Mouse (Mus musculus) erythroid progenitor cell, adult 5-6 weeks (primary cell): ENCODE measurements around the gene Slc17a5. TPM values are rescaled to one million over a fixed set of nuclear protein-coding genes. Genes with fewer than 3 reads are reported as not detected.

Experiments used
- ATAC-seq: replicated peaks from 2 replicates; pipeline ENCODE4 v1.8.0; 2016; ENCODE audit warnings: moderate number of reproducible peaks, mild to moderate bottlenecking, moderate TSS enrichment, inconsistent platforms; ENCODE audit not compliant: poor library complexity, low FRiP score, severe bottlenecking
- total RNA-seq, 2 experiments: library from RNA; stranded (forward) in 1 of 2; stranded (reverse) in 1 of 2; fragments of 150-400 nt in 1 of 2; fragments of 186-747, 209-891 nt in 1 of 2; gene quantifications; 2 replicates each; pipeline versions ENCODE4 v1.2.3 to v1.2.4; 2015 to 2017; ENCODE audit warnings: low replicate concordance in 2 of 2

Gene Slc17a5
- total RNA-seq, 2 experiments from 2014 or later, result 0.84 to 2.8 TPM

DNA sequence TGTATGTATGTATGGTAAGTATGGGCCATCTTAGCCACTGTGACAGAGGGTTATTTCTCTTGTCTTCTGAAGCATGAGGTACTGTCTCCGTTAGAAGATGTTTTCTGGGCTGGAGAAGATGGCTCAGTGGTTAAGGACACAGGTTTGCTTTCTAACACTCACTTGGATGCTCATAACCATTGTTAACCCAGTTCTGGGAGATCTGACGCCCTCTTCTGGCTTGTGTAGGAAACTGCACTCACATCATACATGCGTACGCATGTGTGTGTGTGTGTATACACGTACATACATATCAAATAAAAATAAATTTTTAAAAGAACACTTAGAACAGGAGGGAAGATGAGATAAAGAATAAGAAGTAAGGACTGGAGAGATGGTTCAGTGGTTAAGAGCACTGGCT, 11.4 kb downstream of the Slc17a5 start:
- no peak for ATAC-seq

DNA sequence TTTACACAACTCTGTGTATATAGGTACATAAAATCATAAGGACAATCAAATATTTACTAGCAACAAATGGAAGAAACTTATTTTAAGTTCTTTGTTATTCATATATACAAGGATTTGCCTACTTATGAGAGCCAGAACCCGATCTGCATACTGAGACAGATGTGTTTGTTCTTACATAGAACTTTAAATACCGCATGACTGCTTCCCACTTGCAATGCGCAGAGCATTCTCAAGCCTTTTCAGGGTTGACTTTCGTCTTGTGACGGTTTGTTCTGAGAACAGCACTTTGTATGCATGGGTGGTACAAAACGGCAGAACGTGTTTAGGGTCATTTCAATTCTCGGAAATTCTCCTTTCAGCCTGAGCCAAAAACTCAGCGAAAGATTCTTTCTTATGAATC, 17.9 kb downstream of the Slc17a5 start:
- no peak for ATAC-seq

DNA sequence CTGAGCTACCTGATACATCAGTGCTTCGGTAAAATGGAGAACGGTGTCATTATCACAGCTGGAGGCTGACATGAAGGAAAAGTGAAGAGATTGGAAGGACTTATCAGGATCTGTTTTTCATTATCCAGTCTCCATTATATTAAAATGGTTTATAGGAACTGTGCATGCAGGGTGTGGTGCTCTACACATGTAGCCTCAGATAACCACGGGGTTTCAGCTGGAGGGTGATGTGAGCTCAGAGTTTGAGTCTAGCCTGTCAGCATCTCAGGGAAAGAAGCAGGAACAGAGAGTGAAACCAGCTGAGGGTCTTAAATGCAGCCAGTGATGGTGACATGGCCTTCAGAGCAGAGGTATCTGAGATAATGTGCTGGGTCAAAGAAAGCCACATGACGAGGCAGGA, 28.4 kb downstream of the Slc17a5 start:
- ATAC-seq, result no peak

DNA sequence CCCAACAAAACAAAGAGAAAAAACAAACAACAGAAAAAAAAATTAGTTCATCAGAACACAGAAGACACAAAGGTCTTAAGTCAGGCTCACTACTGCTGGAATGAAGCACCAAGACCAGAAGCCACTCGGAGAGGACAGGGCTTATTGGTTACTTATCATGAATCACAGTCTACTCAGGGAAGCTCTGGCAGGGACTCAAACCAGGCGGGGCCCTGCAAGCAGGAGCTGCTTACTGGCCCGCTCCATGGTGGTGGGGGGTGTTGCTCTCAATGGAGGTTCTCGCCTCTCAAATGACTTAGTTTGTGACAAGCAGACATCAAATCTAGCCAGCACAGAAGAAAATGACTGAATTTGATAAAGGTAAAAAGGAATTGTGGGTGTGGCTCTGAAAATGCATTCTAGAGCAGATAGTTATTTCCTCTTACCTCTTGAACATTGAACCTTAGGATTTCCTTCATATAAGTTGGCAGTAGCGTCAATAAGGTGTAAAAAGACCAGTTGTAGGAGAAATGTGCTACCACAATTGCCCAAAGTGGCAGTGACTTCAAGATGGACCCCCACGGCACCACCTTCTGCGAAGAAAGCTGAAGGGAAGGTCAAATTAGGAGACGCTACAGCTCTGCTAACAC, 29.1 kb downstream of the Slc17a5 start:
- ATAC-seq, result no peak

DNA sequence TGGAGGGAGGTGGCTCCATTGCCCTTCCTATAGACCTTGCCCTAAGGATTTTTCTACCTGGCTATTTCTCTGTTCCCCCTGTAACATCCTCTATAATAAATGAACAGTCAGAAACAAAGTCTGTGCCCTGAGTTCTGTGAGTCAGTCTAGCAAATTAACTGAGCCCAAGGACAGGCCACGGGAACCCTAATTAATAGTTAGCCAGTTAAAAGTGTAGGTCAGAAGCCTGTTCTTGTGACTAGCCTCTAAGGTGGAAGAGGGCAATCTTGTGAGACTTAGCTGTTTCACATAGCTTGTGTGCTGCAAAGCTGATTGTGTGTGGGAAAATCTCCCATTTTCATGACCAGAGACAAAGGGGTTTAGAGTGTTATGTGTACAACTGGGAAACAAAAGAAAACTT, 30.8 kb downstream of the Slc17a5 start:
- ATAC-seq, result no peak

DNA sequence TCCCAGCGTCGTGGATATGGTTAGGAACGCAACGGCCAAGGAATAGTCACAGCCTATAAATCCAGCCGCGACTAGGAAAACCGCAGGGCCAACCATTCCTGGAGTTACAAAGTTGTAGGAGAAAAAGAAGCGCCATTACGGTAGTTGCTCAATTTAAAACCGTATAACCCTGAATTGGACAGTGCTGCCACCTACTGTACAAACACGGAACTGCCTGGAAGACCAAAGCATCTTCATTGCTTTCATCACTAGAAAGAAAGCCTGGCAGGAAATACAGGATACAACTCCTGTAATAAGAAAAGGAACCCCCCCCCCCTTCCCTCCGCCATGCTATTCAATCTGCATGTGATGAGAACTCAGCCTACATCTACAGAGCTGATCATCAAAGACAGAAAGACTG, 34.9 kb downstream of the Slc17a5 start:
- ATAC-seq, result peak; percentile 57

DNA sequence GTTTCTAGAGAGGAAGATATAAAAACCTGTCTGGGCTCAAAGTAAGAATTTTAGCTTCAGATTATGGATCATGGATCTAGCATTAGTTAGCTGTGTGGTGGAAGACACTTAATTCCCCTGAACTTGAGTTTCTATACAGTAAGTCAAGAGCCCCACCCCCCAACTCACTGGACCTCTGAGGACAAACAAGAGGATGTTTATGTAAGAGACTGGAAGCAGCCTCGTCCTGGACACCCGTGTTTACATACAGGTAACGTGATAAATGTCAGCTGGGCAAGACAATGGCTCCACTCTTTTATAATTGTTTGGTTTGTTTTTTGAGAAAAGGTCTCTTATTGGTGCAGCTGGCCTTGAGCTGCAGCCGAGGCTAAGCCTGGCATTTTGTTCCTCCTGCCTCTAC, 36.1 kb downstream of the Slc17a5 start:
- ATAC-seq, result no peak

DNA sequence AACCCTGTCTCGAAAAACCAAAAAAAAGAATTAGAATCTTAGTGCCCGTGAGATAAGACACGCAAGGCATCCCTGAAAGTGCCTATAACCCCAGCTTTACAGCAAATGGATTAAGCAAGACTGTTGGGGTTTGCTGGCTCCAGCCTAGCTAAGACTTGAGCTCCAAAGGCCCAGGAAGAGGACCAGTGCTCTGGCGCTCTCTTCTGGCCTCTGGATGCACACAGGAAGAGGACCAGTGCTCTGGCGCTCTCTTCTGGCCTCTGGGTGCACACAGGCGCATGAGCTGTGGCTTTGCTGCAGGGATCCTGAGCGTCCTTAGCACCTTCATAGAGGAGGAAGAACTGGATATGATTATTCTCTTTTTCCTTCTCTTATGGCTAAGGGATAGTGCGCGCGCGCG, 40.1 kb downstream of the Slc17a5 start:
- ATAC-seq, result no peak

DNA sequence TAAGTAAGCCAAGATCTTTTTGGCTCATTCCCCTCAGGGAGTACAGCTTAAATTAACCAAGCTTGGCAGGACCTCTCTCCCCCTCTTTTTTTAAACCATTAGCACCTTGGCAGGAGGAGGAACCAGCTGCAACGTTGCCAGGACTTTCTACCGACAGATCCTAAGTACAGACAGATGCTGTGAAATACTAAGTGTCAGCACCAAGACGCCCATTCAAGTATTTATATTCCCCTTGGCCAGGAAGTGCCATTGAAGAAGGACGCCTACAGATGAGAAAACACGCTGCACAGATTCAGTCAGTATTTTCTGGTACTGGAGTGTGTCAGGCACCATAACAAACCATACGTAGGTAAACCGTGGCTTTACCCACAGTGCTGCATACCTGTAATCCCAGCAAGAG, 40.9 kb downstream of the Slc17a5 start:
- ATAC-seq, result no peak

DNA sequence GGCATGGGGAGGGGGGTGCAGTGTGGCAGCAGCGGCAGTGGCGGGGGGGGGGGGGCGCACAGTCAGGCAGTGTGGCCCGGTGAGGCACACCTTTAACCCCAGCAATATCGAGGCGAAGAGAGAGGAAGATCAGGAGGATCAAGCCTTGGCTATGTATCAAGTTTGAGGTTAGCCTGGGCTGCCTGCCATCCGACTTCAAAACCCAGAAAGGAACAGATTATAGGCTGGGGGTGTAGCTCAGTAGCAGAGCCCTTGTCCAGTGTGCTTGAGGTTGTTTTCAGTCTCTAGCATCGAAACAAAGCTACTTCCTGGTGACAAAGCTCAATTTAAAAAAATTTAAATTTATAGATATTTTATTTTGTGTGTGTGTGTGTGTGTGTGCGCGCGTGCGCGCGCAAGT, 46.1 kb downstream of the Slc17a5 start:
- no peak for ATAC-seq

DNA sequence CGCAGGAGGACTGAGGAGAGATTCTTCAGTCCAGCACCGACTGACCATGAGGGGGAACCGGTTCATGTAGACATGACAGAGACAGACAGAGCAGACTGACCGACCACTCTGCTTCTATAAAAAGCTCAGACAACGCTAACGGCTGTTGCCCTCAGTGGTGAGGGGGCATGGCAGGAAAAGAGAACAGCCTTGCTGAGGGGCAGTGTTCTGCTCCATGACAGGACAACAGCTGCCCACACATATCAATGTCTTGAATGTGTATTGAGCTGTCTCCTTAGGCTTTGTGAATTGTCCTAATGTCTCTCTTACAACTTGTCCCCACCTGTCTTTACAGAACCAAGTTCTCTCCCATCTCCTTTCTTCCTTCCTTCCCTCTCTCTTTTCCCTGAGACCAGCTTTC, 49.4 kb downstream of the Slc17a5 start:
- no peak for ATAC-seq

DNA sequence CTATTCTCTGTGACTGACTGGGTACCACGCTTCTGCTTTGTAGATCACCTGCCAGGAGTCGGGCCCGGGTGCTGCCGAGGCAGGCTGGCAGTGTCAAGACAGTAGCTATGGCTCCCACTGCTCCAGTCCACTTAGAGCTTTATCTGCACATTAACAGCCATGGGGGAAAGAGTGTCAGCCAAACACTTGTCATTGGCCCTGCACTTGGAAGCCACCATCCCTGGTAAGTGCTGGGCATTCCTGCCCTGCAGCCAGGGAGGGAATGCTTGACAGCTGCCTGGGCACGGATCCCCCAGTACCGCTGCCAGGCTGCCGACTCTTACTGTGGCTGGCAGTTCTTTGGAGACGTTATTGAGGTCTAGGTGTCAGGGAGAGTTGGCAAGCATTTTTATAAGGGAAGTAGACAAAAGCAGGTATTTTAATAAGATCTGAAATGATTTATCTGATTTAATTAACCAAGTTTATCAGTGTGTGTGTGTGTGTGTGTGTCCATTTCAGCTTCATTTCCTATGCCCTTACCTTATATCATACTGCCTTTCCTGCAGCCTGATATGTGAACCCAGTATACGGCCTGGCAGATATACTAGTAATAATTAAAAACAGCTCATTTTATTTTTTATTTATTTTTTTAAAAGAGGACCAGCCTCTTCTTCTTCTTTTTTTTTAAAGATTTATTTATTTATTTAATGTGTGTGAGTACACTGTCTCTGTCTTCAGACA, 50.5 kb downstream of the Slc17a5 start:
- ATAC-seq, result no peak

DNA sequence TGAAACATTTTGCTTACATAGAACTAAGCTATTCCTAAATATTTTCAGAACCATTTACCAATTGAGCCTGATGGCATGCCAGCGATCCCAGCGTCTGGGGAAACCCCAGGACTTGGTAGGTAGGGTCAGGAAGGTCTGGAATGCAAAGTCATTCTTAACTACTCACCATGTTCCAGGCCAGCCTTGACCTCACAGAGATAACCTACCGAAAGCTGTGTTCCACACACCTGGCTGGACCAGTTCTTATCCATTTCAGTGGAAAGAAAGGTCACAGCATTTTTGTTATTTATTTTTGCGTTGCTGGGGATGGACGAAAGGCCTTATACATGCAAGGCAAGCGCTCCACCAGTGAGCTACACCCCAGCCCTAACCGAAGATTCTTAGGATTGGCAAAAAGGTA, 53.2 kb downstream of the Slc17a5 start:
- ATAC-seq, result no peak

DNA sequence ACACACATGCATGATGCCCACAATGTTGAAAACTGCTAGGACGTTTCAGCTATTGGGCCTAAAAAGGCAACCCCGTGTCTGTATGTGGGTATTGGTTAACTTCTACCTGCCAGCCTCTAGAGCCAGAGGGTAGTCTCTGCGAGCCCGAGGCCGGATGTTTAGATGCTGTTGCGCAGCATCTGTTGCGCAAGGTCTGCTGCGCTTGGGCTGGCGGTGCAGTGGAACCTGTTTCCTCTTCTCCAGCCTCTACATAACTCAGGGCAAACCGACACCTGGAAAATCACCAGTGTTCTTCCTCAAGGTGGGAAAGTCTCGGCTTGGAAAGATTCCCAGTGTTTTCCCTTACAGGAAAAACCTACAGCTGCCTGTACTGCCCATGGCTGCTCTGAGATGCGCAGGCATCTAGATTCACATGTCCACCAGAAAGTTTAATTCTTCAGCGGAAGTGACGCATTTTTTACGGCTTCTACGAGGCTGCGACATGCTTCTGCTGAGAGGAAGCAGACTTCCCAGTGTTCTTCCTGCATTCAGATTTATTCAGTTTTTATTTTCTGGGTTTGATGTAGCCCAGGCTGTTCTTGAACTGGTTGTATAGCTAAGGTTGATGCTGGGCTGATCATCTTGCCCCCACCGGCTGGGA, 54.4 kb downstream of the Slc17a5 start:
- no peak for ATAC-seq

DNA sequence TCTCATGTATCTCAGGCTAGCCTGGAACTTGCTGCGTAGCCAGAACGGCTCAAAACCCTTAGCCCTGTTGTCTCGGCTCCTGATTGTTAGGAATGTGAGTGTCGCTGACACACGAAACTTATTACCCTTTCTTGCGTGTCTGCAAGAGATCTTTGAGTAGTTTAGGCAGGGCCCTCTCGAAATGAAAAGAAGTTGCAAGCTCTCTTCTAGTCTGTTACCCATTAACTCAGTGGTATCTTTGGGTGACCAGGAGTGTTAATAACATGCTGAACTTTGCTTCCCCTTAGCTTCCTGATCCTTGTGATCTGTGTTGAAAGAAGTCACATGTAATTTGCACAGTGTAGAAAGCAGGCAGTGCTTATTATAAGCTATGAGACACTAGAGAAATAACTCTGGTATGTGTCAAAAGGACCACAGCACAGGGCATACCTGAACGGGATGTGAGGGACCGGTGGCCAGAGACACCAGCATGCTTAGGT, 55.5 kb downstream of the Slc17a5 start:
- ATAC-seq, result no peak

DNA sequence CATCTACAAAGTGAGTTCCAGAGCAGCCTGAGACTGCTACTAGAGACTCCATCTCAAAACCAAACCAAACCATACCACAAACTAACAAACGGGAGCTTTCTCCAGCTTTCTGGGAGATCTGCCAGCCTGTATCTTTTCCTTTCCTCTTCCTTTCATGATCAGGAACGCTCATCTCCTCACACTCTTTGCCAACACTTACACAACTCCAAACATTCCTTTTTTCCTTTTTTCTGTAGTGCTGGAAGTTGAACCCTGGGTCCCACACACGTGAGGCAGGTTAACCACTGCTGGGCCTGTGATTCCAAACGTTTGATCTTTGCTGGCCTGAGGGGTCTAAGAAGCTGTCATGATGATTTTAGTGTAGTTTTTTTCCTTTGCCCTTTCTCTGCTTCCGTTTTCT, 56.0 kb downstream of the Slc17a5 start:
- ATAC-seq, result no peak

DNA sequence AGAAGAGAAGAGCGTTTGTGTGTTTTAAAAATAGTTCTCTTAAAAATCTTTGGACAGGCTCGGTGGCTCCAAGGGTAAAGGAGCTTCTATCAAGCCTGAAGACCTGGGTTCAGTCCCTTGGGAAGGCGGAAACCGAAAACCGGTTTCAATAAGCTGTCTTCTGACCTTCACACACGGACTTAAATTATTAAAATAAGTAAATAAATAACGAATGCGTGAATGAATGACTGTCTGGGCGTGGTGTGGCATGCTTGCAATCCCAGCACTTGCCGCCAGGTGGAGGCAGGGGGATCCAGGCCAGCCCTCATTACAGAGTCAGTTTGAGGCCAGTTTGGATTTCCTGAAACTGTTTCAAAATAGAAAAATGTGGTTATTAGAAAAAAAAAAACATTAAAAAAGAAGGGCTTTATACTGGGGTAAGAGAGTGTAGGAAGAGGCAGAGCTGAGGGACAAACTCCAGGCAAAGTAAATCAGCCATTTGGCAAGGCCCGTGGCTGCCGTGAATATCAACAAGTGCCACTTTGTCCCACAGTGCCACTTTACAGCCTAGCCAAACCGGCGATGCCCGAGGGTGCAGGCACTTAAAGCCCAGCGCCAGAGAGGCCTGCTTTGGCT, 60.0 kb downstream of the Slc17a5 start:
- ATAC-seq, result peak; percentile 85

DNA sequence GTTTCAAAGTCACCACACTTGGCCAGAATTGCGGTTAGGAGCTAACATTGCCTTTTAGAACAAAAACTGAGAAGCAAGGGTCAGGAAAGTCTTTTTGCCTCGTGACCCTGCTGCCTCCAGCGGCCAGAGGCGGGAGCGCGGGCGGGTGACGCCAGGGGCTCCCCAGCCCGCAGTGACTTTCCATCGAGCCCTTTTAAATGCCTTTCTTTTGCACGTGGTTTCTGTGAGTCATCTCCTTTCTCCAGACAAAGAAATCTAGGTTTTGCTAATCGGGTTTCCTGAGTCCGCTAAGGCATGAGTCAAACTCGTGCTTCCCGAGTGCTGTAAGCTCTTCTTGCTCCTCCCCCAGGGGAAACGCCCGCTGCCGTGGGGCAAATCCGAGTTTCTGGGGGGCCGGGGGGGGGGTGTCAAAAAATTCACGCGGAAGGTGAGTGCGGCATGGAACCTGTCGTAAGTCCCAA, 60.5 kb downstream of the Slc17a5 start:
- ATAC-seq, result peak; percentile 90

DNA sequence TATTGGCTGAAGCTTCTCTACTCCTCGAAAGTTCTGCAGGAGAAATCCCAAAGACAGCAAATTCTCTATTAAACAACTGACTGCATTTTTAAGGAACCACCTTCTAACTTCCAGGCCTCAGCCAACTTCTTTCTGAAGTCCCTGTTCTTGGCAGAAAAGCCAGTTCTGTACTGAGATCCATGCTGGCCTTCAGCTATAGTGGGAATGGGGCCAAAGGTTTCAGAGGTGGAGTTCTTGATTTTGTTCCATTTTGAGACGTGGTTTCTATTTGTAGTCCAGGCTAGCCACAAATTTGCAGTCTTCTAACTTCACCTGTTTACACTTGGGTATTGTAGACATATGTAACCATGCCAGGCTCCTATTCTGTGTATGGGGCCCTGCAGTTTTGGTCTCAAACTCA, 61.6 kb downstream of the Slc17a5 start:
- ATAC-seq, result no peak

DNA sequence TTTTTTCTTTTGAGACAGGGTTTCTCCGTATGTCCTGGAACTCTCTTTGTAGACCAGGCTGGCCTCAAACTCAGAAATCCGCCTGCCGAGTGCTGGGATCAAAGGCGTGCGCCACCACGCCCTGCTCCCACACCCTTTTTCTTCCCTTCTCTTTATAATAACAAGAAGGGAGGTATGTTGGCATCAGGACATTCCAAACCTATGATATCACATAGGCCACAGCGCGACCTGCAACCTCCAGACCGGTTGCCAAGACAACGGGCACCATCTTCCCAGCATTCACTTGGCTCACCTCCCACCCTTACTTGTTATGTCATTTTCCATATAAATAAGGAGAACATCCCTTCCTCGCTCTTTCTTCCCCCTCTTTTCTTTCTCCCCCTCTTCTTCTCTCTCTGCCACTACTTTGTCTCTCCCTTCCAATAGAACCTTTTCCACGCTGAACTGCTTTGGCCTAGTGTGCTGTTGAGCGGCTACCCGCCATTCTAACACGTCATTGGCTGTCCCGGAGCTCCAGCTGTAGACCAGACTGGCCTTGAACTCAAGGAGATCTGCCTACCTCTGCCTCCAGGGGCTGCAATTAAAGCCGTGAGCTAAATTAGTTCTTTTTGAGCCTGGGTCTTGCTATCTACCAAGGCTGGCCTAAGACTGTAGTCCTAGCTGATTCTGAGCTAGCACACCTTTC, 62.2 kb downstream of the Slc17a5 start:
- no peak for ATAC-seq
